Mouse (Mus musculus) fibroblast of lung, adult 2 months (primary cell): ENCODE results near the gene Cnksr1.

Experiments used
- DNase-seq: peaks from one replicate; pipeline ENCODE4 v3.0.0-alpha.2; 2011; ENCODE audit warnings: low read depth

The Cnksr1 gene

DNA sequence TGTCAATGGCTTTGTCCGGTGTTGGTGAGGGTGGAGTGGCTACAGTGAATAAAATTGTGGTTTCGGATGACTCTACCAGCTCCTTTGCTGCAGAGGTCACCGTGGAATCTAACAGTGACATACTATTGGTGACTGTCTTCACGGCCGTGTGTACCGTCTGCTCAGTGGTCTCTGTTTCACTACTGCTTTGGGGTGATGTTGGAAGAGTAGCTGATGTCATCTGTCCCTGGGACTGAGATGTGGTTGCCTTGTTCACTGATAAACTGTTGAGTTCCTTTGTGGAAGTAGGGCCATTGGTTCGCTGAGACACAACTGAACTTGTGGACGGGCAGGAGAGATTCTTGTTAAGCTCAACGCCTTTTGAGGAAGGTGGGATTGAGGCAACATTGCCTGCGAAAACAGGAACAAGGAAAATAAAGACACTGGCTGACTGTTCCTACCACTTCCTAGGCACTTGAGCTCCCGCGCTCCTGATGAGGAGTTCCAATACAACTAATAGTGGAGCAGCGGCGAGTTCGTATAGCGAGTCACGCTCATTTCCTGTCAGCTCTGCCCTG, 34.8 kb downstream of the Cnksr1 start:
- DNase-seq, result no peak

GRCm38 (mm10) chr4:134202904-134203303, 35.3 kb downstream of the Cnksr1 start, which contains the start of gene Gm7534:
Gene Gm7534 (minus strand): TSS chr4:134203004.
- no peak for DNase-seq

GRCm38 (mm10) chr4:134199371-134199770, 38.8 kb downstream of the Cnksr1 start:
- DNase-seq, result no peak

DNA sequence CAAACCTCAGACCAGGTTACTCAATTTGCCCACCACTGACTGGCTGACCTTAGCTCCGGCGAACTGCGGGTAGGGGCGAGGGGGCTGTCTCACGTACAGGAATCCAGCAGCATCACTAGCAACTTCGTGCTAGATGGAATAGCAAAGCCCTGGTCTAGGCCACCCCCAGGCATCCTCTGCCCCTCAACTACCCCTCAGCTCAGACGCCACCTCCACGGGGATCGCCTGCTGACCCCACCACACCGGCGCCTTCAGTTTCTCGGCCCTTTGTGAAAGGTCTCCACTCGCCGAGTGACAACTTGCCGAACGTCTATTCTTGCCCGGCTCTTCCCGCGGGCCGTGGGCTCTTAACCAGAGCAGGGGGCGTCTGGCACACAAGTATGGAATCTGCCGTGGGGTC, 51.9 kb downstream of the Cnksr1 start:
- no peak for DNase-seq

- no peak for DNase-seq
These were observed 52.6 kb downstream of the Cnksr1 start for GRCm38 (mm10) chr4:134185569-134185968.

GRCm38 (mm10) chr4:134183711-134184110, 54.5 kb downstream of the Cnksr1 start:
- DNase-seq, result no peak

DNA sequence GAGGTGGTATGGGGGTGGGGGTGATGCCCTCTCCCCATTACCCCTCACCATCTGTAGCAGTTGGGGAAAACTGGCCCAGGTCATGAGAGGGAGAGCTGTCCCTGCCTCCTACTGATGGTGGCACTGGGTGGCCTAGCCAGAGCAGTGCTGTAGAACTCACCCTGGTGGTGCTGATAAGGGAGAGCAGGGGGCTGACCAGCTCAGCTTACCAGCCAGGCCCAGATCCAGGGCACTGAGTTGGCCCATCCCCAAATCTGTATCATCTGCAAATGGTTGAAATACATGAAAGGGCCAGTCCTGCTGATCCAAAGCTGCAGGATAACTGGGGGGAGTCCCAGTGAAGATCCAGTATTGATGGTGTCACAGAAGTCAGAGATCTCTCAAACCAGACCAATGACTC, 56.4 kb downstream of the Cnksr1 start:
- no peak for DNase-seq

DNA sequence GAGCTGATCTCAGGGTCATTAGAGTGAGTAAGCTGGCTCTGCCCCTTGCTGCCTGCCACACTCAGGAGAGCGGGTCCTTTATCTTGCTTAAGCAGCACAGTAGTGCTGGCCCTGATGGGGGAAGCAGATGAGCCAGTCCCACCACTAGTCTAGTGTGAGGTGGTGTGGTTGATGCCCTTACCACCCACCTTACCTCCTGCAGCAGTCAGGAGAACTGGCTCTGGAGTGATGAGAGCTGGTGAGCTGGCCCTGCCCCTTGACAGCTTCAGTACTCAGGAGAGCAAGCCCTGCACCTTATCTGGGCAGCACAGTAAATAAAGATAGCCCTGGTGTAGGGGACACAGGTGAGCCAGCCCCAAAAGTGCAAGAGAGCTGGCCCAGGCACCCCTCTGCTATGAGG, 57.1 kb downstream of the Cnksr1 start:
- DNase-seq, result no peak
